Mouse (Mus musculus): ENCODE measurements around the gene Eaf1. TPM values are rescaled to one million over a fixed set of nuclear protein-coding genes. Genes with fewer than 3 reads are reported as not detected.
"Not testable (repeated sequence)": the region's sequence is repeated elsewhere in the genome, so short reads cannot be mapped to it uniquely, and the experiment has no call there.

Eaf1 gene
- 10 to 100 TPM; 10.5 to 12.2 (median 10.7) TPM for polyA plus RNA-seq (2017; shearing (Covaris generic))

- ATAC-seq = peak; percentile 47
These were observed at the start of gene Eaf1 for GRCm38 (mm10) chr14:31494349-31494974. Eaf1 (plus strand) TSS chr14:31494399.

- no peak for ATAC-seq
These were observed 45.2 kb upstream of the Eaf1 start for GRCm38 (mm10) chr14:31448994-31449393.

GRCm38 (mm10) chr14:31453946-31454345 is 40.3 kb upstream of the Eaf1 start:
- ATAC-seq = not testable (repeated sequence)

GRCm38 (mm10) chr14:31454849-31455566 is 39.2 kb upstream of the Eaf1 start:
- no peak for ATAC-seq

GRCm38 (mm10) chr14:31456064-31456721 is 38.0 kb upstream of the Eaf1 start:
- ATAC-seq = no peak

GRCm38 (mm10) chr14:31458006-31458405 is 36.2 kb upstream of the Eaf1 start:
- no peak for ATAC-seq

- not testable (repeated sequence) for ATAC-seq
These were observed 32.0 kb upstream of the Eaf1 start for GRCm38 (mm10) chr14:31462226-31462625.

GRCm38 (mm10) chr14:31462886-31463285 is 31.3 kb upstream of the Eaf1 start:
- ATAC-seq = no peak

GRCm38 (mm10) chr14:31464176-31464575 is 30.0 kb upstream of the Eaf1 start:
- ATAC-seq = no peak

- no peak for ATAC-seq
These were observed 24.5 kb upstream of the Eaf1 start for GRCm38 (mm10) chr14:31469711-31470110.

GRCm38 (mm10) chr14:31472451-31473061 is 21.6 kb upstream of the Eaf1 start:
- no peak for ATAC-seq

- no peak for ATAC-seq
These were observed 20.9 kb upstream of the Eaf1 start for GRCm38 (mm10) chr14:31473297-31473696.

- no peak for ATAC-seq
These were observed 11.8 kb upstream of the Eaf1 start for GRCm38 (mm10) chr14:31482417-31482816.

- no peak for ATAC-seq
These were observed 7.7 kb upstream of the Eaf1 start for GRCm38 (mm10) chr14:31486465-31486864.

GRCm38 (mm10) chr14:31488055-31488454 is 6.1 kb upstream of the Eaf1 start:
- ATAC-seq = no peak

GRCm38 (mm10) chr14:31493901-31494300 is 298 bp upstream of the Eaf1 start:
- peak; percentile 24 for ATAC-seq

GRCm38 (mm10) chr14:31494975-31495455 is 816 bp downstream of the Eaf1 start, which contains the start of gene Mettl6:
Mettl6 (minus strand) TSS chr14:31495040.
- ATAC-seq = peak; percentile 95

GRCm38 (mm10) chr14:31495538-31495937 is 1.3 kb downstream of the Eaf1 start:
- ATAC-seq = no peak

- ATAC-seq = no peak
These were observed 2.0 kb downstream of the Eaf1 start for GRCm38 (mm10) chr14:31496241-31496646.

GRCm38 (mm10) chr14:31499526-31499925 is 5.3 kb downstream of the Eaf1 start:
- ATAC-seq = no peak

- ATAC-seq = no peak
These were observed 9.2 kb downstream of the Eaf1 start for GRCm38 (mm10) chr14:31503406-31503805.

- ATAC-seq = no peak
These were observed 12.3 kb downstream of the Eaf1 start for GRCm38 (mm10) chr14:31506456-31506855.

- no peak for ATAC-seq
These were observed 15.7 kb downstream of the Eaf1 start for GRCm38 (mm10) chr14:31509911-31510310.
